Mouse (Mus musculus) heart, adult 2 months (tissue): ENCODE data around the gene Bcas3. TPM values are rescaled to one million over a fixed set of nuclear protein-coding genes. Genes with fewer than 3 reads are reported as not detected.

ENCODE experiments used
- DNase-seq, 2 experiments: peaks; one replicate each; pipeline ENCODE4 v3.0.0; 2021
- H3K27ac ChIP-seq: fragments of 200-600 bp; 2 replicates; pipeline ENCODE4 v1.8.1; 2022
- H3K27me3 ChIP-seq: fragments of 200-500 bp; 2 replicates; pipeline ENCODE4 v1.6.1; 2012; ENCODE audit warnings: mild to moderate bottlenecking, low read length, inconsistent platforms, mixed read lengths; ENCODE audit not compliant: control insufficient read depth, insufficient read depth
- H3K36me3 ChIP-seq: fragments of 200-500 bp; 2 replicates; pipeline ENCODE4 v1.6.1; 2012; ENCODE audit warnings: low read length, inconsistent platforms; ENCODE audit not compliant: control insufficient read depth, insufficient read depth
- H3K4me1 ChIP-seq: fragments of 200-500 bp; 2 replicates; pipeline ENCODE4 v1.6.1; 2011; ENCODE audit warnings: low read length; ENCODE audit not compliant: control insufficient read depth, insufficient read depth
- H3K4me3 ChIP-seq: fragments of 200-600 bp; 2 replicates; pipeline ENCODE4 v1.8.1; 2022
- H3K79me2 ChIP-seq: fragments of 200-500 bp; replicated peaks from 2 replicates; pipeline ENCODE4 v1.6.1; 2012; ENCODE audit warnings: mild to moderate bottlenecking, inconsistent platforms, low read length, moderate library complexity, mixed read lengths; ENCODE audit not compliant: control insufficient read depth, insufficient read depth
- H3K9ac ChIP-seq: fragments of 200-500 bp; 2 replicates; pipeline ENCODE4 v1.6.1; 2012; ENCODE audit warnings: low read depth, mild to moderate bottlenecking, control low read depth, inconsistent platforms, low read length, mixed read lengths
- CTCF ChIP-seq: fragments of 200-600 bp; IDR thresholded peaks from 2 replicates; pipeline ENCODE4 v1.8.1; 2022; ENCODE audit warnings: antibody characterized with exemption, mild to moderate bottlenecking, moderate library complexity
- EP300 ChIP-seq: fragments of 200-500 bp; IDR thresholded peaks from 2 replicates; pipeline ENCODE4 v1.6.1; 2011; ENCODE audit warnings: low read depth, low read length, control low read depth; ENCODE audit not compliant: insufficient read depth
- POLR2A ChIP-seq: fragments of 200-500 bp; IDR thresholded peaks from 2 replicates; pipeline ENCODE4 v1.6.1; 2011; ENCODE audit warnings: mild to moderate bottlenecking, low read depth, low read length, control low read depth; ENCODE audit not compliant: insufficient read depth
- WGBS: fragments of 180-500 bp; shearing (Covaris S2); methylation state at CpG from one replicate; pipeline ENCODE4 v1.1.7; 2018; 5-methylcytosine and 5-hydroxymethylcytosine counted together
- intact Hi-C: fragments of 180-260 bp; cut with DNase I; formaldehyde crosslinking; loops from one replicate; pipeline ENCODE4 v1.15.1; 2025
- polyA plus RNA-seq: library from polyadenylated mRNA; depleted of rRNA; stranded (reverse); fragments of >200 nt; gene quantifications from 2 replicates; pipeline ENCODE4 v1.2.3, GENCODE M21; 2012
- total RNA-seq, 2 experiments: library from RNA; stranded (reverse); gene quantifications; 2 replicates each; pipeline ENCODE4 v1.2.3; 2021

Bcas3 gene
- total and polyA plus RNA-seq, 3 experiments, result 26.6 to 40.4 (median 36.0) TPM

- TF ChIP-seq POLR2A, result no peak
- TF ChIP-seq CTCF, result no peak
- TF ChIP-seq EP300, result no peak
- H3K36me3 ChIP-seq, result 0 out of 2 replicates have a peak, but pooled peaks cover 2% of the 10 kb centered on the region
- H3K9ac ChIP-seq, result no peak overlapping the region
- DNase-seq, result peak; percentile 57 to 72
- intact Hi-C loops, result loop anchor here (5.0 kb wide), 2 partner anchors 62 to 243 kb away; no protein-coding TSS in a partner anchor
- H3K4me3 ChIP-seq, result no peak overlapping the region
- WGBS, result 31% methylated on average over 14 of the region's 14 CpGs
- H3K4me1 ChIP-seq, result peaks cover 10% of the 10 kb centered on the region
- peak overlapping the region; percentile 62 for H3K27ac ChIP-seq
- no peaks in the 10 kb centered on the region; the same call in 1 of the 2 replicates for H3K79me2 ChIP-seq
- H3K27me3 ChIP-seq, result no peaks in the 10 kb centered on the region
These were observed 406.9 kb downstream of the Bcas3 start for GRCm38 (mm10) chr11:85759634-85760439.

GRCm38 (mm10) chr11:85760486-85761141 is 407.6 kb downstream of the Bcas3 start:
- H3K4me1 ChIP-seq, result peaks cover 10% of the 10 kb centered on the region
- no peaks in the 10 kb centered on the region; the same call in 1 of the 2 replicates for H3K79me2 ChIP-seq
- intact Hi-C loops, result loop anchor here (5.0 kb wide), 2 partner anchors 62 to 243 kb away; no protein-coding TSS in a partner anchor
- TF ChIP-seq POLR2A, result no peak
- no peak for TF ChIP-seq CTCF
- no peak for TF ChIP-seq EP300
- no peak overlapping the region for H3K4me3 ChIP-seq
- no peaks in the 10 kb centered on the region for H3K27me3 ChIP-seq
- H3K36me3 ChIP-seq, result 0 out of 2 replicates have a peak, but pooled peaks cover 2% of the 10 kb centered on the region
- 15% methylated on average over 6 of the region's 6 CpGs for WGBS
- DNase-seq, result peak; percentile 69 to 72
- no peak overlapping the region for H3K9ac ChIP-seq
- H3K27ac ChIP-seq, result peak overlapping the region; percentile 62

- Histone ChIP-seq H3K36me3 (0 out of 2 replicates have a peak, but pooled peaks cover 2% of the 10 kb centered on the region), H3K4me1 (peaks cover 12% of the 10 kb centered on the region), H3K27ac (peak overlapping the region; percentile 62), H3K27me3 (no peaks in the 10 kb centered on the region), H3K9ac (no peak overlapping the region), H3K4me3 (no peak overlapping the region), H3K79me2 (no peaks in the 10 kb centered on the region)
- intact Hi-C loops, result loop anchor here (5.0 kb wide), 2 partner anchors 61 to 244 kb away; no protein-coding TSS in a partner anchor
- TF ChIP-seq EP300 (no peak), POLR2A (no peak)
- 94% methylated on average over 3 of the region's 3 CpGs for WGBS
- DNase-seq, result no peak
These were observed 408.2 kb downstream of the Bcas3 start for GRCm38 (mm10) chr11:85761170-85761569.

DNA sequence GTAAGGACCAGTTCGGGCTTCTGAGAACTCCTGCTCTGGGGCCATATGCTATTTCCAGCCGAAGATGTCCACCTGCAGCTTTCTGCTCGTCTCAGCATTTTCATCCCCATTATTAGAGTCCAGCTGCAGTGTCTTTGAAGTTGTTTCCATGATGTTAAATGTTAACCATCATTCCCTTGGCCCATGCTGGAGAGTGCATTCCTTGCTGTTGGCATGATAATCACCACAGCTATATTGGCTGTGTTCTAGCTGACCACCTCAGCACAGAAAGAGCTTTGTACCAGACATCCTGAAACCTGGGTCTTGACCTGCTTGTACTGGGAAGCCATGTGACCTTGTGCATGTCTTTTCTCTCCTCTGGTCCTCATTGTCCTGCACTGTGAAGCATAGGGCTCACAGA is 410.7 kb downstream of the Bcas3 start:
- intact Hi-C loops, result loop anchor here (5.0 kb wide), 2 partner anchors 59 to 246 kb away; no protein-coding TSS in a partner anchor
- DNase-seq, result no peak
- H3K79me2 ChIP-seq, result no peaks in the 10 kb centered on the region
- no peak for TF ChIP-seq CTCF
- TF ChIP-seq POLR2A, result no peak
- TF ChIP-seq EP300, result no peak
- peaks cover 12% of the 10 kb centered on the region for H3K4me1 ChIP-seq
- WGBS, result 91% methylated on average over 3 of the region's 3 CpGs
- H3K36me3 ChIP-seq, result 0 out of 2 replicates have a peak, but pooled peaks cover 2% of the 10 kb centered on the region
- no peak overlapping the region for H3K27ac ChIP-seq
- H3K9ac ChIP-seq, result no peak overlapping the region
- H3K4me3 ChIP-seq, result no peak overlapping the region
- no peaks in the 10 kb centered on the region for H3K27me3 ChIP-seq

GRCm38 (mm10) chr11:85766106-85766723 is 413.2 kb downstream of the Bcas3 start:
- H3K9ac ChIP-seq, result no peak overlapping the region
- peak overlapping the region; percentile 26 for H3K27ac ChIP-seq
- WGBS, result 45% methylated on average over 7 of the region's 7 CpGs

More at GRCm38 (mm10) chr11:85766106-85766723, 413.2 kb downstream of the Bcas3 start:
- Histone ChIP-seq H3K79me2 (no peaks in the 10 kb centered on the region), H3K4me3 (no peak overlapping the region), H3K4me1 (peaks cover 4% of the 10 kb centered on the region), H3K36me3 (no peaks in the 10 kb centered on the region), H3K27me3 (no peaks in the 10 kb centered on the region)
- intact Hi-C loops, result no loop called here
- peak; percentile 45 to 46 for DNase-seq
- TF ChIP-seq POLR2A (no peak), EP300 (no peak), CTCF (no peak)
